Mouse (Mus musculus): ENCODE results near the gene Raly. TPM values are rescaled to one million over a fixed set of nuclear protein-coding genes. Genes with fewer than 3 reads are reported as not detected.

Raly gene
- 26.2 and 28.4 TPM in 2 replicates for polyA plus RNA-seq (2015; fragmentation: Nextera tagmentation; extraction: Ambion mirVana)

GRCm38 (mm10) chr2:154790656-154791483 lies at the start of gene Raly, which contains the start of gene a:
Gene Raly (plus strand): TSS chr2:154791096.
Gene a (plus strand): TSS chr2:154791402.

GRCm38 (mm10) chr2:154769930-154770329 lies 21.0 kb upstream of the Raly start, which contains the start of gene Gm14214:
Gene Gm14214 (minus strand): TSS chr2:154770030.

GRCm38 (mm10) chr2:154892201-154893044 lies 101.5 kb downstream of the Raly start, which contains the start of gene Eif2s2:
Gene Eif2s2 (minus strand): TSS chr2:154892935.

Other genes starting within 250 kb of the Raly start
- gene 1700003F12Rik, start 244.0 kb upstream of the Raly start, polyA plus RNA-seq (2015; fragmentation: Nextera tagmentation; extraction: Ambion mirVana): 1.4 and 3.2 TPM in 2 replicates
- 0.11 and 0.23 TPM in 2 replicates for gene Actl10, start 239.3 kb upstream of the Raly start, polyA plus RNA-seq (2015; fragmentation: Nextera tagmentation; extraction: Ambion mirVana)
- 1.7 and 2.4 TPM in 2 replicates for gene Necab3, start 232.2 kb upstream of the Raly start, polyA plus RNA-seq (2015; fragmentation: Nextera tagmentation; extraction: Ambion mirVana)
- gene E2f1, start 221.2 kb upstream of the Raly start, polyA plus RNA-seq (2015; fragmentation: Nextera tagmentation; extraction: Ambion mirVana): 18.7 and 22.1 TPM in 2 replicates
- 22.4 and 22.5 TPM in 2 replicates for gene Pxmp4, start 187.4 kb upstream of the Raly start, polyA plus RNA-seq (2015; fragmentation: Nextera tagmentation; extraction: Ambion mirVana)
- gene Zfp341, start 177.8 kb upstream of the Raly start, polyA plus RNA-seq (2015; fragmentation: Nextera tagmentation; extraction: Ambion mirVana): 1.7 and 1.8 TPM in 2 replicates
- not detected in 2 replicates for gene 4930519P11Rik, start 177.7 kb upstream of the Raly start, polyA plus RNA-seq (2015; fragmentation: Nextera tagmentation; extraction: Ambion mirVana)
- gene Chmp4b, start 139.4 kb upstream of the Raly start, polyA plus RNA-seq (2015; fragmentation: Nextera tagmentation; extraction: Ambion mirVana): 26.8 and 30.1 TPM in 2 replicates
- gene Gm14214, start 21.1 kb upstream of the Raly start, polyA plus RNA-seq (2015; fragmentation: Nextera tagmentation; extraction: Ambion mirVana): not detected in 2 replicates
- 0.45 and 0.47 TPM in 2 replicates for gene a, start 306 bp downstream of the Raly start, polyA plus RNA-seq (2015; fragmentation: Nextera tagmentation; extraction: Ambion mirVana)
- 86.1 and 92.3 TPM in 2 replicates for gene Eif2s2, start 101.8 kb downstream of the Raly start, polyA plus RNA-seq (2015; fragmentation: Nextera tagmentation; extraction: Ambion mirVana)
- gene Gm14226, start 227.2 kb downstream of the Raly start, polyA plus RNA-seq (2015; fragmentation: Nextera tagmentation; extraction: Ambion mirVana): 3.8 and 4.4 TPM in 2 replicates

Measured in spleen, postnatal 0 days (tissue).